Mouse (Mus musculus): ENCODE measurements around the gene Mras.
A peak's percentile ranks its signal among the peaks of the same experiment; 100 is the strongest.

The Mras gene

GRCm38 (mm10) chr9:99411785-99412184 is 25.4 kb downstream of the Mras start:
- no peak for DNase-seq (ENCODE audit: low spot score)

DNA sequence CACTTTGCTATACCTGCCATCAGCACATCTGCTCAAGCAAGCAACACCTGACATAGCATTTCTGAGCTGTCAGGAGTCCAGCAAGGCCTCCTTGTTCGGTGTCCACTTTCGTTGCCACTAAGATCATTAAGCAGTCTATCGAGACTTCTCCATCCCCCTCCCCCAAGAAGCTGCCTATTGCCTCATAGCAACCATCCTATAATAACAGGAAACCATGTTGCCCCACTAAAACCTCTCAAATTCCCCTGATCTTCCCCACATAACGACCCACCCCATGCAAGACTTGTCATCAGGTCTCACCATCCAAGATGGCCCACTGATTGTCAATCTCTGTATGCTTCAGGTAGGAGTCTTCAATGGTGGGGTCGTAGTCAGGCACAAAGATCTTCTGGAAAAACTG is 26.1 kb downstream of the Mras start:
- DNase-seq (ENCODE audit: low spot score) = no peak

GRCm38 (mm10) chr9:99409280-99409679 is 27.9 kb downstream of the Mras start:
- DNase-seq (ENCODE audit: low spot score) = no peak

DNA sequence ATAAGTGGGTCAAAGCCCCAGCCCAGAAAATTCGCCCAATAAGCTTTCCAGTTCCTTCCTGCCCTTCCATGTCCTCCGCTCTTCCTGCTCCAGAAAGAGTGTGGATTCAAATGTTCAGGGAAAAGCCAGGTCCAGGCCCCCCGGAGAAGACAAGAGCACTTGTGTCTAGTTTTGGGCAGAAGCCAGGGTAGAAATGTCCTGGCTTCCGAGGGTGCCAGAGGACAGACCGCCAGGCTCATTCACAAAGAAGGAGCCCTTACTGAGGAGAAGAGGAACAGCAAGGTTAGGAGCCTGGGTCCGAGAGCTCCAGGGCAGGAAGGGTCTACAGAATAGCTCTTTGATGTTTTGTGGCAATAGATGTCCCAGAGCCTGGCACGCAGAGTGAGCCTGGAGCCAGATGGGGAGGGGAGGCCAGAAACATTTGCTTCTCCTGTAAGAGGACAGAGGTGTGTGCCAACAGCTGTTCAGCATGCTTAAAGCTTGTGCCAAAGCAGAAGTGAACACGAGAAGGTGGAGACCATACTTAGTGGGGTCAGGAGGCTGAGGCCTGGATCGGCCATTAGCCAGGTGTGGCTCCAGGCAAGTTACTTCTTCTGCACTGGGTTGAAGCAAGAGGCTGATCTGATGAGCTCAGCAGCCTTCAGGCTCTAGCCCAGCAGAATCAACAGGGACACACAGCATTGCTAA is 35.8 kb downstream of the Mras start:
- DNase-seq (ENCODE audit: low spot score) = peak; percentile 57

GRCm38 (mm10) chr9:99400781-99401180 is 36.4 kb downstream of the Mras start:
- no peak for DNase-seq (ENCODE audit: low spot score)

DNA sequence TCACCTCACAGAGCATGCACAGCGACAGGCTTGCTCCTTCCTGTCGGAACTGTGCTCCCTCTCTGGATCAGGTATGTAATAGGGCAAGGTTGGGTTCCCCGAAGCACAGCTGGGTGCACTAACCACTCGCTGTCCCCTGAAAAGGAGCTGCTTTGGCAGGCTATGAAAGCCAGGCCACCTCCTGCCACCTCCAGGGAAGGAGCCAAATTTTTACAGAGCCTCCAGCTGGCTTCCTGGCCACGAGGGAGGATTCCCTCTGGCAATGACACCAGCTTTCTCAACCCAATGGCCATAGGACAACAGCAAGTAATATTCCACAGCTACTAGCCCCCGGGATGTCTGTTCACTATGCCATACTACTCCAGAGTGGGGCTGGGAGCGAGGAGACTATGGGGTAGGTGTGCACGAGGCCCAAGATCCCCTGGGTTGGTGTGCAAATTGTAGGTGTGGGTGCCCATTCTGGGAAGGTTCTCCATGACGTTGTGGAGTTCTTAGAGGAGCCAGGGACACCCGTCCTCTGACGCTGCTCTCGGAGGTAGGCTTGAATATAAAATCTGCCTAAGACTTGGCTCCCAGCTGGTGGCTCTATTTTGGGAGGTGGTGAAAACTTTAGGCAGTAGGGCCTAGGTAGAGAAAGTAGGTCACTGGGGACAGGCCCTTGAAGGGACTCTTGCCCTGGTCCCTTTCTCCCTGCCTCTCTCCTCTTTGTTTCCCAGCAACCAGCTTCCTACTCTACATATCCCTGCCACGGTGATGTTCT is 39.9 kb downstream of the Mras start:
- DNase-seq (ENCODE audit: low spot score) = no peak

DNA sequence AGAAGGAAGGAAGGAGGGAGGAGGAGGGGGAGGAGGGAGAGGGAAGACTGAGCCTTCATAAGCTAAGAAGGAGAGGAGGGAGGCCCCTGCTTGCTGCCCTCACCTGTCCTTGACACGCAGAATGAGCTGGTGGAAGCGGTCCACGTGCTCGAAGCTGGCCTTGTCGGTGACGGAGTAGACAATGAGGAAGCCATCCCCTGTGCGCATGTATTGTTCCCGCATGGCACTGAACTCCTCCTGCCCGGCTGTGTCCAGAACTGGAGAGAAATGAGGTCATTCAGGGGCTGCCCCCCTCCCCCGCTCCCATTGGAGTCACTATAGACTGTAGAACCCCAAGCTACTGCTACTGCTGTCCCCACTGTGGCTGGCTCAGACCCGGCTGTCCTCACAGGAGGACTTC is 42.8 kb downstream of the Mras start:
- no peak for DNase-seq (ENCODE audit: low spot score)

- DNase-seq (ENCODE audit: low spot score) = no peak
Observed at GRCm38 (mm10) chr9:99393146-99393545, 44.0 kb downstream of the Mras start.

- DNase-seq (ENCODE audit: low spot score) = no peak
Observed at GRCm38 (mm10) chr9:99391557-99391956, 45.6 kb downstream of the Mras start.

- no peak for DNase-seq (ENCODE audit: low spot score)
Observed at GRCm38 (mm10) chr9:99390716-99391115, 46.5 kb downstream of the Mras start.

DNA sequence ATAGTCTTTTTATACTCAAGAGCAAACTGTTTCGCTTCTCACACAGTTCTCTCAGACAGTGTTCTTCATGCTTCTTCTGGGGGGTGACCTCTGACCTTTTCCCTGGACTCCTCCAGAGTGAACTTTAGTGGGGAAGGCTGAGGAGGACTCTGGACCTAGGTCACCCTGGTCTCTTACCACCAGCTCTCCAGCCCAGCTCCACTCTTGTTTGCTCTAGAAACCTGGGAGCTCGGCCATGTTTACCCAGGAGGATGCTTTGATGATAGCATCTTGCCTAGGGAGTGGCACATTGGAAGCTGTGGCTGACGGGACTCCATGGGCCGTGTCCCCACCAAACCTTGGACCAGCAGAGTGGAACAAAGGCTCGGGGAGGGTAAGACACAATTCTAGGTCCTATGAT is 47.0 kb downstream of the Mras start:
- DNase-seq (ENCODE audit: low spot score) = no peak

GRCm38 (mm10) chr9:99389506-99389905 is 47.7 kb downstream of the Mras start:
- DNase-seq (ENCODE audit: low spot score) = no peak

DNA sequence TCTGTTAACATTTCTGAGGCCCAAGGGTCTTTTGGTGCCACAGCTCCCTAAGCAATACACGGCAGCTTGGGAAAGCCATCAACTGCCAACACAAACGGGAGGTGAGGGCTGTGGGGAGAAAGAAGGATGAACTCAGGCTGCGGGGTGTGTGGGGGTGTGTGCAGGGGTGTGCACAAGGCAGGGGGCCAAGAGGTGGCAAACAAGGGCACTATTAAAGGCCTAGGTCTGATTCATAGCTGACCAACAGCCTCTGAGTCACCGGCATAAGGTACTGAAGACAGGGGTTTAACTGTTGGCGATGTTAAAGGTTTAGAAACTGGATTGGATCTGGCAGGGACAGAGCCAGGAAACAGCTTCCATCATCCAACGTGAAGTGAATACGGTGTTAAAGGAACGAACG is 48.3 kb downstream of the Mras start:
- DNase-seq (ENCODE audit: low spot score) = no peak

DNA sequence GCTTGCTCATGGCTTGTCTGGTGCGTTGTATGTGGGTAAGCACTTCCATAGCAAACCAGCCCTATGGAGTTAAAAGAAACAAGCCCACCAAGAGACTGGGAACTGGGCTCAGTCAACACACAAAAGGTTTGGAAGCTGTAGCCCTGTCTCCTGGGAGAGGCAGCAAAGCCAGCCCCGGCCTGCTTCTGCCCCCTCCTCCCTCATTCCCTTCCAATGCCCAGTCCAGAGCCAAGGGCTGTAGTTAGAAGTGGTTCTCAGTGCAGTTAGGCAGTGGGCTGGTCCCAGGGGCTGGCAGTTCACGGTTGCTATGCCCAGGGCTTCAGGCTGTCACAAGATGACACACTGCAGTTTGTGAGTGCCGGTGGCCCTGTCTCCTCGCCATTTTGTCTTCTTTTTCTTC is 49.1 kb downstream of the Mras start:
- no peak for DNase-seq (ENCODE audit: low spot score)

DNA sequence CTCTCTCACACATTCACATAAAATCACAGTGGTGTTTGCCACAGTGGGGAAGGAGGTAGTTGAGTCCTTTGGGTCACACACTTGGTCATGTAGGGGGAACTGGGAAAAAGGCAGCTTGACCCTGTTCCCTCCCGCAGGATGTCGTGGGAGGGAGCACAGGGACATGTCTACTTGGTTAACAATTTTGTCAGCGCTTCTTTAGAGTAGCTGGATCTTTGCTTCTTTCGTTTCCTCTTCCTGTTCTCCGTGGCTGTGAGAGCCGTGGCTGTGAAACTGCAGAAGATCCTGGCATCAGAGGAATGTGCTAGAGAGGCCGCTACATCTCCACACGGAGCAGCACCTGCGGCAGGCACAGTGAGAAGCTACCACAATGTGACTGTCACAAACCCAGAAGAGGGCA is 54.6 kb downstream of the Mras start:
- no peak for DNase-seq (ENCODE audit: low spot score)

- no peak for DNase-seq (ENCODE audit: low spot score)
Observed at GRCm38 (mm10) chr9:99379194-99379593, 58.0 kb downstream of the Mras start.

GRCm38 (mm10) chr9:99376591-99377418 is 60.4 kb downstream of the Mras start:
- no peak for DNase-seq (ENCODE audit: low spot score)

DNA sequence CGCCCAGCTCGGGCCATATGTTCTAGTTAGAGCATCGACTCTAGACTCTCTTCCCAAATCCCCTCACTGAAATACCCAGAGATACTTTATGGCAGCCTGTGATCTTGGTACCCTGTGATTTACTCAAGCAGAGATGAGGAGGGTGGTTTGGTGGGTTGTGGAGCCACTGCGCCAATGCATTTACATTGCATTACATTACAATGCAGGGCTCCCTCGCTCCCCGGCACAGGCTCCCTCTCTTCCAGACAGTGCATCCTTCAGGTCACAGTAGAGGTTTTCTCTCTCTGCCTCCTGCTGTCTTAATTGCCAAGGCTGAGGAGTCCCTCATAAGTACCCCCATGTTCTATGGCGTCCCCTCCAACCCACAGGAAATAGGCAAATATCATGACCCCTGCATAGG is 68.8 kb downstream of the Mras start:
- DNase-seq (ENCODE audit: low spot score) = no peak

DNA sequence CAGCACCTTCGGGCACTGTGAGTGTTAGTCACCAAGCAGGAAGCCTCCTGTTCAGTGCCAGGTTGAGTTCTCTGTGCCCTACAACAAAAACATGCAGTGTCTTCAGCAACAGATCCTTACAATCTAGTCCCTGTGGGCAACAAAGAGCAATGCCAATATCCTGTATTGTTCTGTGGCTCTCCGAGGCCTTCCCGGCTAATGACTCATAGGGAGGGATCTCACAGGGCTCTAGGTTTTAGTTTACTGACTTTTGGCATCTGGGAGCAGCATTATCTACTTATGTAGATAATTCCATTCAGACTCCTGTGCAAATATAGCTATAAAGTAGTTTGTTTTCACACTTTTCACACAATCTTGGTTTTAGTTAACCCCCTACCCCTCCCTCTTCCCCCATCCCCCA is 71.3 kb downstream of the Mras start:
- DNase-seq (ENCODE audit: low spot score) = no peak

DNA sequence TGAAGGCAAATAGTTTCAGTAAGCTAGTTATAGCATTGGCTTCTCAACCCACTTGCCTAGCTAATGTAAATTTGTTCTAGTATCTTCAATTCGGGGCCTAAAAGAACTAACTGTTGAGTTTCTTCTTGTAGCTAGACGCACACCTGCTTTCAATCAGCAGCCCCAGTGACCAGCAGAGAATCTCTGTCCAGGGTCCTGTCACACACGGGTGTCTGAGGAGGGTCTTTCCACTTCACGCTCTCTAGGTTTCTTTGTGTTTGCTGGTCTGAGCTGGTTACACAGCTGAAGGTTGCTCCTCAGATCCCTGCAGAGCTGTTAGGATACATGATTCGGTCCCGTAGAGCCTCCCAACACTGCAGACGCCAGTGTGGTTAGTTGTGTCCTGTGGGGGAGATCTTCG is 74.1 kb downstream of the Mras start:
- no peak for DNase-seq (ENCODE audit: low spot score)

GRCm38 (mm10) chr9:99361946-99362345 is 75.2 kb downstream of the Mras start:
- DNase-seq (ENCODE audit: low spot score) = no peak

GRCm38 (mm10) chr9:99359012-99359411 is 78.2 kb downstream of the Mras start:
- DNase-seq (ENCODE audit: low spot score) = no peak
